Comparison of ENCODE assay signal across 17 mouse cellular contexts in the genomic region with DNA sequence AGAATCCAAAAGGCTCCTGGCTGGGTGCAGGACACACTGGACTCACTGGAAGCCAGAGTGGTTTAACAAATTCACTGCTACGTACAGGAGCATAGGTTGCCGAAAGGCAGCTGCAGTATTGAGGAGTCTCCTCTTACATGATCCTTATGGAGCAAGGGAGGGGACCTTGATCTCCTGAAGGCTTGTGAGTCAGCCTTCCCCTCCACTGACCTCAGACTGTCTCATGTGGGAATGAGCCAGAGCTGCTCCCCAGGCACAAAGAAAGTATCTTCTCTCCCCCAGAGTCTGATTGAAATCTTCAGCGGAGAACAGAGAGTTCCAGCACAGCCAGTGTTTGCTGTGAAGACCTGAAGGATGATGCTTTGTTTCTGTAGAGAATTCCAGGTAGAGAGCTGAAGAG. TPM values are rescaled to one million over a fixed set of nuclear protein-coding genes. Genes with fewer than 3 reads are reported as not detected.
DNase-seq lines count a peak whose midpoint lies in the region.
"Had no signal": no experiment of that assay in that cellular context is flagged by ENCODE, and none has a peak within 500 bp of the region (broad histone marks: within the 10 kb centered on the region; RNA-seq: fewer than 3 reads in every experiment).

No protein-coding gene starts in this region.

- DNase-seq in adrenal gland, adult (ENCODE audit: inconsistent age in 2 of 2, low spot score in 1 of 2): peak; percentile 69 to 81
- no peak for DNase-seq in adrenal gland, adult 18-20 months (ENCODE audit: low spot score in 2 of 2)
- DNase-seq in 3T3-L1 (ENCODE audit: low read depth, low spot score): peak; percentile 26
- peak; percentile 34 for DNase-seq in adrenal gland, postnatal 14 days
- DNase-seq in brain, adult 2 months (ENCODE audit: low read depth, low spot score): peak; percentile 19
- DNase-seq in urinary bladder, postnatal 14 days (ENCODE audit: low spot score): no peak
- no peak for DNase-seq in right cerebral cortex, postnatal 25 days
- DNase-seq in urinary bladder, postnatal 10 days (ENCODE audit: low spot score): no peak
- DNase-seq: B cell, adult 2 months; cerebellum, adult 11 months; cerebellum, adult 2 months; cerebellum, adult 9-11 months; cerebellum, postnatal 25 days; forebrain, postnatal 0 days; gastrocnemius, adult 2 months; gastrocnemius, postnatal 14 days; heart, adult 11 months had no signal

RNA-seq across cellular contexts. Expression of a gene that starts 9.3 kb away (rescaled TPM):
- 10 to 100 TPM; 45.9 to 56.8 TPM for total RNA-seq in adrenal gland, adult 18-20 months (2021)
- total RNA-seq in adrenal gland, postnatal 14 days (2021): 53.9 and 55.4 TPM in 2 replicates

RNA-seq across cellular contexts. Expression of a gene that starts 30.9 kb away (rescaled TPM):
- 10 to 100 TPM; 71.2 to 73.8 TPM for total RNA-seq in adrenal gland, adult 18-20 months (2021)
- total RNA-seq in adrenal gland, postnatal 14 days (2021): 50.0 and 52.8 TPM in 2 replicates

RNA-seq across cellular contexts. Expression of a gene that starts 43.6 kb away (rescaled TPM):
- total RNA-seq in adrenal gland, adult 18-20 months (2021): 10 to 100 TPM; 75.9 to 84.6 TPM
- total RNA-seq in adrenal gland, postnatal 14 days (2021): 62.1 and 72.6 TPM in 2 replicates

RNA-seq across cellular contexts. Expression of a gene that starts 48.8 kb away (rescaled TPM):
- total RNA-seq in adrenal gland, adult 18-20 months (2021): 10 to 100 TPM; 24.0 to 36.4 TPM
- 35.1 and 41.8 TPM in 2 replicates for total RNA-seq in adrenal gland, postnatal 14 days (2021)

Comparison
In these comparisons a context has a peak if more than half of its experiments do, and no peak if none do; other contexts are left out.
1. DNase-seq: peak in adrenal gland, adult (2 of 2), 3T3-L1 (single experiment), adrenal gland, postnatal 14 days (single experiment) and brain, adult 2 months (single experiment); none in adrenal gland, adult 18-20 months (0 of 2), urinary bladder, postnatal 14 days (single experiment), right cerebral cortex, postnatal 25 days (single experiment) and urinary bladder, postnatal 10 days (single experiment).